Mouse (Mus musculus): ENCODE results near the gene Acsf2. TPM values are rescaled to one million over a fixed set of nuclear protein-coding genes. Genes with fewer than 3 reads are reported as not detected.

Acsf2 gene
- polyA plus RNA-seq, 1 experiment from 2014 or later, result 1.6 TPM

DNA sequence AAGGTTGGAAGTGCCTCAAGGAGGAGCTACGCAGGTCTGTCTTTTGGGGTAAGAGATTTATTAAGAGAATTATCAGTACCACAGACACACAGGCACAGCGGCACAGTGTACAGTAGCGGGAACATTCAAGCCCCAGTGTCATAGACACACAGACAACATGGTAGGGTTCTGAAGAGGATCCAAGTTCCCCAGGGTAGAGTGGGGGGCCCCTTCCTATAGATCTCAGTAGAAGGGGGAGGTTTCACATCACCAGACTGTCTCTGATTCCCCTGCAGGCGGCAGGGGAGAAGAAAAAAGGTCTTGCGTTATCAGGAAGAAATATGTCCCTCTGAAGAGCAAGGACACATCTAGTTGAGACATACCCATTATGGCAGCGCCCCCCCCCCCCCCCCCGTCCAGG is 61.9 kb downstream of the Acsf2 start:
- Histone ChIP-seq H3K36me3 (replicated peaks) (no peaks in the 10 kb centered on the region; the same call in 1 of the 2 replicates), H3K4me1 (peaks cover 7% of the 10 kb centered on the region; the same call in 1 of the 2 replicates), H3K4me2 (no peak overlapping the region), H3K9ac (no peak overlapping the region), H3K27ac (no peak overlapping the region), H3K4me3 (no peak overlapping the region), H3K9me3 (no peaks in the 10 kb centered on the region), H3K27me3 (replicated peaks) (no peaks in the 10 kb centered on the region)
- 79% methylated on average over 7 of the region's 7 CpGs for WGBS
- ATAC-seq (replicated peaks), result no peak

DNA sequence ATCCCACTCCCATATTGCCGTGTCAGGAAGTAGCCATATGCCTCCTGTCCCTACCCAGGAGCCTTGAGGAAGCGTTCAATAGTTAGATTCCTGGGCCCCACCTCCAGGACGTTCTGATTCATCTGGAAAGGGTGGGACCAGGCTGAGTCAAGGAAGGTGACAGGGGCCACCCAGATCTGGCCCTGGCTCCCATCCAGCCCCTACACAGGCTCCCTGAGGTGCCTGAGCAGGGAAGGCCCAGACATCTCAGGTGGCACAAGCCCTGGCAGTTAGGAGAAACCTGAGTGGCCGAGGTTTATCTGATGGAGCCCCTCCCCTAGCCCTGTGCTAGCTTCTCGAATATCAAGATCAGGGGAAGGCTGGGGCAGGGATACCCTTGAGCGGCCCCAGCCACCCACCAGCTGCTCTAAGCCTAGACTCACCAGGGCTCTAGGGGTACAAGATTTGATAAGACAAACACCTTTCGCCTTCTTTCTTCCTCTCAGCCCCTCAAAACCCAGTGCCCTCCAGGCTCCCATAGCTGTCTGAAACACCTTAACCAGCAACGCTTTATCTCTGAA is 62.9 kb downstream of the Acsf2 start:
- Histone ChIP-seq H3K27me3 (replicated peaks) (no peaks in the 10 kb centered on the region), H3K36me3 (replicated peaks) (no peaks in the 10 kb centered on the region; the same call in 1 of the 2 replicates), H3K4me3 (no peak overlapping the region), H3K4me1 (peaks cover 2% of the 10 kb centered on the region; the same call in 1 of the 2 replicates), H3K9me3 (no peaks in the 10 kb centered on the region), H3K9ac (no peak overlapping the region), H3K27ac (no peak overlapping the region), H3K4me2 (no peak overlapping the region)
- no peak for ATAC-seq (replicated peaks)
- 64% methylated on average over 8 of the region's 8 CpGs for WGBS

DNA sequence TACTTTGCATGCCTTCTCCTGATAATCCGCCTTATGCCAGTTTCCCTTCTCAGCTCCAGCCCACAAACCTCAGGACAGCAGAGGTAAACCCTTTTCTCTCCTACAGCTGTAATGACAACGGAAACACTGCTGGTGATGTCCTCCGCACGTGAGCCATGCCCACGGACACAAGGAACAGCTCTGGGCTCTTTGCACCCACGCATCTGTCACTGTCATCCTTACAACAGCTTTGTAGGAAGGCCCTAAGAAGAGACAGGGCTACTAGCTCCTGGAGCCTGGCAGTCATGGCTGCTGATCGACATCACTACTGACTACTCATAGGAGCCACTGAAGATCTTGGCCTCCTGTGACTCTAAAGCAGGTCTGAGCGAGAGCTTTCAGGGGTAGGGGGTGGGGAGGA is 68.5 kb downstream of the Acsf2 start:
- Histone ChIP-seq H3K4me1 (no peaks in the 10 kb centered on the region), H3K36me3 (replicated peaks) (no peaks in the 10 kb centered on the region), H3K4me3 (no peak overlapping the region), H3K4me2 (no peak overlapping the region), H3K27ac (no peak overlapping the region), H3K9ac (no peak overlapping the region), H3K27me3 (replicated peaks) (no peaks in the 10 kb centered on the region), H3K9me3 (no peaks in the 10 kb centered on the region)
- ATAC-seq (replicated peaks), result no peak
- WGBS, result 84% methylated on average over 8 of the region's 8 CpGs

DNA sequence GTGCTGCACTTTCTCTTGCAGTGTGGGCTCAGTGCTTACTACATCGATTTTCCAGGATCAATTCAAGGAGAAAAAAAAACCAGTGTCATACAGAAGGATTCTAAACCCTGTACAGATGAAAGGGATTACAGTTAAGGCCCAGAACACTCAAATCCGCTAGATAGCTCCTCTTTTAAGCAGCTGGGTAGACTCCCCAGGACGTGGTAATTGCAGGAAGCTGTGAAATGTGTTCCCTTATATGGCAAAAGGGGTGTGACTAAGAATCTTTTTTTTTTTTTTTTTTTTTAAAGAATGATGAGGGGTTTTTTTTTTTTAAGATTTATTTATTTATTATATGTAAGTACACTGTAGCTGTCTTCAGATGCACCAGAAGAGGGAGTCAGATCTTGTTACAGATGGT is 72.8 kb downstream of the Acsf2 start:
- Histone ChIP-seq H3K4me2 (no peak overlapping the region), H3K9me3 (no peaks in the 10 kb centered on the region), H3K4me1 (no peaks in the 10 kb centered on the region), H3K36me3 (replicated peaks) (no peaks in the 10 kb centered on the region), H3K4me3 (no peak overlapping the region), H3K27me3 (replicated peaks) (no peaks in the 10 kb centered on the region), H3K9ac (no peak overlapping the region), H3K27ac (no peak overlapping the region)
- ATAC-seq (replicated peaks), result 0 out of 2 replicates have a peak, but pooled peaks have one; percentile 39
- 32% methylated on average over 3 of the region's 3 CpGs for WGBS

DNA sequence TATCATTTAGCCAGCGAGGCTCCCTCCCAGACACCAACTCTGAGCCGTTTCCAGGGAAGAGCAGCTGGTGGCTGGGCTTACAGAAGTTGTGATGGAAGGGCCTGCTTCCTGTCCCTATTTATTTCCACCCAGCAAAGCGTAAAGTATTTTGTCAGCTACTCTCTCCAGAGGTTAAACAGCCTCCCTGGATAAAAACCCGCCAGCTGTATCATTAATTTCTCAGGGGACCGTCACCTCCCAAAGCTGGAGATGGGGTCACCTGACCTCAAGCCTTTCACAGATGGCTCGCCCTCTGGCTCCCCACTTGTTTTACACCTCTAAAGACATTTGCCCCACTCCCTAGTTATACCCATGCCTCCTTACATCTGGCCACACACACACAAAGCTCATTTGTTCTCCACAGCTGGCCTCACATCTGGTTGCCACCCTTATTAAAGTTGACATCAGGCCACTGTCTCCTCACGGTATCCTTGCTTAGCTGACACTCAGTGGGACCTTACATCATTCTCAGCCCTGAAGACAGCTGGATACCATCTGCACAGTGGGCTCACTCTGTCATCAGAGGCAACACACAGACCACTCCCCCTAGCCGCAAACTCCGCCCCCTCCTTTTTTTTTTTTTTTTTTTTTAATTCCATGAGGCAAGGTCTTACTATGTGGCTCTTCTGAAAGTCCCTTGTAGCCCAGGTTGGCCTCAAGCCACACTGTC is 75.3 kb downstream of the Acsf2 start:
- Histone ChIP-seq H3K27me3 (replicated peaks) (no peaks in the 10 kb centered on the region), H3K4me2 (no peak overlapping the region), H3K9ac (no peak overlapping the region), H3K36me3 (replicated peaks) (no peaks in the 10 kb centered on the region), H3K4me3 (no peak overlapping the region), H3K4me1 (0 out of 2 replicates have a peak, but pooled peaks cover 6% of the 10 kb centered on the region), H3K9me3 (no peaks in the 10 kb centered on the region), H3K27ac (no peak overlapping the region)
- no peak for ATAC-seq (replicated peaks)
- WGBS, result 53% methylated on average over 9 of the region's 9 CpGs

DNA sequence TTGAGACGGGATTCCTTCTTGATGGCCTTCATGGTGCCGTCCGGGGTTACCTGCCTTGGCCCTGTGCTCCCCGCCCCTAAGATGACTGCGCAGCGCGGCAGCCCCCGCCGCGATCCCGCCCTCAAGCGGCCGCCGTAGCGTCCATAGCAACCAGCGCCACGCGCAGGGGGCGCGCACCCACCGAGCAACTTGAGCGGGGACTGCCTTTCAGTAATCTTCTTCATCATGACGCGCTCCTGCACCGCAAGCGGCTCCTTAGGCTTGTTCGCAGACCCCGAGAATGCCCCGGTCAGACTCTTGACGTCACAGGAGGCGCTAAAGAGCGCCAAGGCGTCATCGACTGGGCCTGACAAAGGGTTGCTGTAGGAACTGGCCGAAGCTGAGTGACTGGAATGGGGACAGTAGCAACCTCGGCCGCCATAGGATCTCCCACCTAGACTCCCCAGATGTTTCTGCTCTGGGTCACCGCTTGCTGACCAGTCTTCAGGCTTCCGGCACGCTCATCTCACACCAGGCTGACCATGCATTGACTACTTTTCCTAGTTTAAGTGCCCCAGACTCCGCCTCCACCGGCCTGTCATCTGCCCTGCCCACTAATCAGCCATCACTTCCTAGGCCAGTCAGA is 80.3 kb downstream of the Acsf2 start, which contains the start of gene Mycbpap:
TSS of gene Mycbpap (minus strand) at position 524 of the 625 bp plus-strand sequence.
- peak within 1 kb of the TSS; percentile 91 for H3K4me2 ChIP-seq
- H3K4me1 ChIP-seq, result peaks cover 14% of the 10 kb centered on the region; the same call in 1 of the 2 replicates
- ATAC-seq (replicated peaks), result peak; percentile 81
- 1% methylated on average over 42 of the region's 42 CpGs for WGBS
- H3K9me3 ChIP-seq, result no peaks in the 10 kb centered on the region
- H3K9ac ChIP-seq, result peak within 1 kb of the TSS; percentile 61
- H3K36me3 ChIP-seq (replicated peaks), result no peaks in the 10 kb centered on the region
- peak within 1 kb of the TSS; percentile 35; the same call in 1 of the 2 replicates for H3K27ac ChIP-seq
- H3K4me3 ChIP-seq, result peak within 1 kb of the TSS; percentile 51
- H3K27me3 ChIP-seq (replicated peaks), result no peaks in the 10 kb centered on the region

DNA sequence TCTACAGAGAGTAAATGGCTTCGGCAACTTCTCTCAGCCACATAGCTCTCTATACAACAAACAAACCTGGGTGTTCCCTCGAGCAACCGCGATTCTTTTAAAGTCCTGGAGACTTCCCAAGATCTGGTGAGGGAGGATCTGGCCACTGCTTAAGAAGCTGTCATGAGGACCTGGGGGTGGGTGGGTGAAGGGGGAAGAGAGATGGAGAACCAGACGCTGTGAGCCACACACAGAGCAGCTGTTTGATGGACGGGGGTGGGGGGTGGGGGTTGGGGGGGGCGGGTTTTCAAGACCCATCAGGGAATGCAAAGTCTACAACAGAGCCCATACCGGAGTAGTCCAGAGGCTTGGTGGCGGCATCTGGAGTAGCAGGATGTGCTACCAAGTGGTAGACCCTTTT is 88.2 kb downstream of the Acsf2 start:
- no peak overlapping the region for H3K4me2 ChIP-seq
- no peak overlapping the region for H3K9ac ChIP-seq
- ATAC-seq (replicated peaks), result no peak
- 63% methylated on average over 9 of the region's 9 CpGs for WGBS
- H3K36me3 ChIP-seq (replicated peaks), result no peaks in the 10 kb centered on the region
- H3K9me3 ChIP-seq, result no peaks in the 10 kb centered on the region
- H3K27me3 ChIP-seq (replicated peaks), result no peaks in the 10 kb centered on the region
- no peak overlapping the region for H3K27ac ChIP-seq
- H3K4me3 ChIP-seq, result no peak overlapping the region
- no peaks in the 10 kb centered on the region for H3K4me1 ChIP-seq

DNA sequence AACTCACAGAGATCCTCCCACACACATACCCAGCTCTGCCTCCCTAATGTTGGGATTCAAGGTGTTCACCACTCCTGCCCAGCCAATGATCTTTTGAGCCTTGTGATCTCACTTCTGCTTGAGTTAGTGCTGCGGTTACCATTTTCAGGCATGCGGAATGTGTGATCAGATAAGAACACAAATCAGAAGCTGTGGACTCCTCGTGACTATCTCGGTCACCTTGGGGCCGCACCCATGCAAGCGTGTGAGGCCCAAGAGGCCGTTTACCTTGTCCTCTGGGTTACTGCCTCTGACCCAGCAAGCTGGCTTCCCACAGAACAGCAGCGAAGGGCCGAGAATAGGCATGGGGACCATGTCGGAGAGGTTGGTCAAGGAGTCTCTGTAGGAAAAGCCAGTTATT is 92.7 kb downstream of the Acsf2 start:
- Histone ChIP-seq H3K9ac (no peak overlapping the region), H3K4me1 (no peaks in the 10 kb centered on the region), H3K27ac (no peak overlapping the region), H3K36me3 (replicated peaks) (no peaks in the 10 kb centered on the region), H3K27me3 (replicated peaks) (no peaks in the 10 kb centered on the region), H3K9me3 (no peaks in the 10 kb centered on the region), H3K4me2 (no peak overlapping the region), H3K4me3 (no peak overlapping the region)
- no peak for ATAC-seq (replicated peaks)
- 93% methylated on average over 10 of the region's 10 CpGs for WGBS

Other genes starting within 250 kb of the Acsf2 start
- gene Abcc3, start 208.9 kb downstream of the Acsf2 start, polyA plus RNA-seq (2015; fragmentation: Nextera tagmentation; extraction: Ambion mirVana), result 0.70 and 1.3 TPM in 2 replicates
- gene Cacna1g, start 127.7 kb downstream of the Acsf2 start, polyA plus RNA-seq (2015; fragmentation: Nextera tagmentation; extraction: Ambion mirVana), result 17.7 and 20.7 TPM in 2 replicates
- 0.48 and 0.69 TPM in 2 replicates for gene Spata20, start 115.7 kb downstream of the Acsf2 start, polyA plus RNA-seq (2015; fragmentation: Nextera tagmentation; extraction: Ambion mirVana)
- gene Epn3, start 101.9 kb downstream of the Acsf2 start, polyA plus RNA-seq (2015; fragmentation: Nextera tagmentation; extraction: Ambion mirVana), result 0.72 and 1.2 TPM in 2 replicates
- 4.1 and 4.5 TPM in 2 replicates for gene Mycbpap, start 80.1 kb downstream of the Acsf2 start, polyA plus RNA-seq (2015; fragmentation: Nextera tagmentation; extraction: Ambion mirVana)
- gene Rsad1, start 52.6 kb downstream of the Acsf2 start, polyA plus RNA-seq (2015; fragmentation: Nextera tagmentation; extraction: Ambion mirVana), result 9.1 and 9.7 TPM in 2 replicates
- 0.33 and 0.61 TPM in 2 replicates for gene Chad, start 36.8 kb downstream of the Acsf2 start, polyA plus RNA-seq (2015; fragmentation: Nextera tagmentation; extraction: Ambion mirVana)
- 165 and 166 TPM in 2 replicates for gene Lrrc59, start 27.9 kb upstream of the Acsf2 start, polyA plus RNA-seq (2015; fragmentation: Nextera tagmentation; extraction: Ambion mirVana)
- gene Mrpl27, start 51.9 kb upstream of the Acsf2 start, polyA plus RNA-seq (2015; fragmentation: Nextera tagmentation; extraction: Ambion mirVana), result 133 and 138 TPM in 2 replicates
- gene Eme1, start 52.1 kb upstream of the Acsf2 start, polyA plus RNA-seq (2015; fragmentation: Nextera tagmentation; extraction: Ambion mirVana), result 3.1 and 3.5 TPM in 2 replicates
- gene Xylt2, start 75.6 kb upstream of the Acsf2 start, polyA plus RNA-seq (2015; fragmentation: Nextera tagmentation; extraction: Ambion mirVana), result 12.8 and 14.5 TPM in 2 replicates
- not detected in 2 replicates for gene Gm11541, start 102.6 kb upstream of the Acsf2 start, polyA plus RNA-seq (2015; fragmentation: Nextera tagmentation; extraction: Ambion mirVana)
- gene Cdc34b, start 139.9 kb upstream of the Acsf2 start, polyA plus RNA-seq (2015; fragmentation: Nextera tagmentation; extraction: Ambion mirVana), result 0.14 TPM in 1 of 2 replicates, not detected in the other
- gene Tmem92, start 180.8 kb upstream of the Acsf2 start, polyA plus RNA-seq (2015; fragmentation: Nextera tagmentation; extraction: Ambion mirVana), result not detected in 2 replicates